Mouse (Mus musculus) MEL (cell line): ENCODE measurements around the gene Slc35b1. TPM values are rescaled to one million over a fixed set of nuclear protein-coding genes. Genes with fewer than 3 reads are reported as not detected.

Source experiments
- DNase-seq: peaks from one replicate; pipeline ENCODE4 v3.0.0; 2011; ENCODE audit warnings: low read depth, low spot score
- H3K27ac ChIP-seq: 2 replicates; pipeline ENCODE4 v1.5.1; 2012; ENCODE audit warnings: low read depth, mild to moderate bottlenecking, control low read depth, low read length, moderate library complexity; ENCODE audit not compliant: control insufficient read depth
- H3K27me3 ChIP-seq, 2 experiments: fragments of 150-350 bp in 1 of 2; sonication (generic) in 1 of 2; 2 replicates each; pipeline ENCODE4 v1.6.1; 2012; ENCODE audit warnings: low read length in 2 of 2, mild to moderate bottlenecking in 2 of 2, improper control_type of control experiment in 1 of 2, moderate library complexity in 1 of 2; ENCODE audit not compliant: insufficient read depth in 2 of 2, control insufficient read depth in 1 of 2
- H3K36me3 ChIP-seq, 2 experiments: 2 replicates each; pipeline ENCODE4 v1.6.1; 2012 to 2014; ENCODE audit warnings: low read length in 2 of 2, improper control_type of control experiment in 1 of 2, inconsistent platforms in 1 of 2, mild to moderate bottlenecking in 1 of 2; ENCODE audit not compliant: insufficient read depth in 2 of 2, control insufficient read depth in 1 of 2
- H3K4me1 ChIP-seq, 2 experiments: fragments of 150-350 bp in 1 of 2; sonication (generic) in 1 of 2; 2 replicates each; pipeline ENCODE4 v1.6.1; 2012; ENCODE audit warnings: low read length in 2 of 2, improper control_type of control experiment in 1 of 2, mild to moderate bottlenecking in 1 of 2; ENCODE audit not compliant: insufficient read depth in 2 of 2, control insufficient read depth in 1 of 2
- H3K4me3 ChIP-seq, 2 experiments: fragments of 150-350 bp in 1 of 2; sonication (generic) in 1 of 2; 2 replicates each; pipeline ENCODE4 v1.5.1; 2012; ENCODE audit warnings: low read depth in 2 of 2, low read length in 2 of 2, mild to moderate bottlenecking in 2 of 2, moderate library complexity in 2 of 2, control low read depth in 1 of 2, improper control_type of control experiment in 1 of 2; ENCODE audit not compliant: control insufficient read depth in 1 of 2, insufficient read depth in 1 of 2
- H3K79me2 ChIP-seq: 2 replicates; pipeline ENCODE4 v1.6.1; 2012; ENCODE audit warnings: mild to moderate bottlenecking, low read length, moderate library complexity; ENCODE audit not compliant: control insufficient read depth, poor library complexity, insufficient read depth
- H3K9ac ChIP-seq: 2 replicates; pipeline ENCODE4 v1.6.1; 2012; ENCODE audit warnings: low read depth, mild to moderate bottlenecking, control low read depth, low read length, moderate library complexity; ENCODE audit not compliant: control insufficient read depth, poor library complexity, severe bottlenecking
- H3K9me3 ChIP-seq: fragments of 150-350 bp; sonication (generic); replicated peaks from 2 replicates; pipeline ENCODE4 v1.6.1; 2012; ENCODE audit warnings: mild to moderate bottlenecking, low read length, improper control_type of control experiment, moderate library complexity; ENCODE audit not compliant: insufficient read depth
- BHLHE40 ChIP-seq: IDR thresholded peaks from 2 replicates; pipeline ENCODE4 v1.6.1; 2012; ENCODE audit warnings: low read depth, mild to moderate bottlenecking, inconsistent platforms, low read length, improper control_type of control experiment, borderline replicate concordance
- CHD2 ChIP-seq: IDR thresholded peaks from 2 replicates; pipeline ENCODE4 v1.6.1; 2011; ENCODE audit warnings: low read length, improper control_type of control experiment
- CTCF ChIP-seq, 3 experiments: IDR thresholded peaks in 2 of 3; conservative IDR thresholded peaks in 1 of 3; 2 replicates each; pipeline ENCODE4 v1.5.1; 2011 to 2012; ENCODE audit warnings: low read length in 3 of 3, low read depth in 2 of 3, mild to moderate bottlenecking in 2 of 3, improper control_type of control experiment in 1 of 3, inconsistent platforms in 1 of 3, mixed read lengths in 1 of 3, moderate library complexity in 1 of 3; ENCODE audit not compliant: control insufficient read depth in 1 of 3, insufficient read depth in 1 of 3, poor library complexity in 1 of 3, severe bottlenecking in 1 of 3
- E2F4 ChIP-seq: IDR thresholded peaks from 2 replicates; pipeline ENCODE4 v1.6.1; 2011; ENCODE audit warnings: low read depth, low read length, improper control_type of control experiment, borderline replicate concordance
- EP300 ChIP-seq, 2 experiments: IDR thresholded peaks; 2 replicates each; pipeline ENCODE4 v1.6.1; 2011; ENCODE audit warnings: improper control_type of control experiment in 2 of 2, low read length in 2 of 2, low read depth in 1 of 2, mild to moderate bottlenecking in 1 of 2
- ETS1 ChIP-seq: IDR thresholded peaks from 2 replicates; pipeline ENCODE4 v1.6.1; 2012; ENCODE audit warnings: low read depth, mild to moderate bottlenecking, inconsistent platforms, low read length, improper control_type of control experiment, moderate library complexity
- GABPA ChIP-seq: IDR thresholded peaks from 2 replicates; pipeline ENCODE4 v1.6.1; 2012; ENCODE audit warnings: low read depth, mild to moderate bottlenecking, inconsistent platforms, low read length, improper control_type of control experiment, moderate library complexity
- JUND ChIP-seq: IDR thresholded peaks from 2 replicates; pipeline ENCODE4 v1.6.1; 2011; ENCODE audit warnings: low read depth, mild to moderate bottlenecking, improper control_type of control experiment, low read length
- MAFK ChIP-seq: IDR thresholded peaks from 2 replicates; pipeline ENCODE4 v1.6.1; 2011; ENCODE audit warnings: low read depth, mild to moderate bottlenecking, low read length, improper control_type of control experiment, borderline replicate concordance
- MAX ChIP-seq: IDR thresholded peaks from 2 replicates; pipeline ENCODE4 v1.6.1; 2011; ENCODE audit warnings: low read length, improper control_type of control experiment
- MEF2A ChIP-seq: IDR thresholded peaks from 2 replicates; pipeline ENCODE4 v1.6.1; 2014; ENCODE audit warnings: low read depth, mild to moderate bottlenecking, inconsistent platforms, low read length, improper control_type of control experiment; ENCODE audit not compliant: poor library complexity, insufficient replicate concordance, severe bottlenecking; ENCODE audit errors: extremely low read depth
- MXI1 ChIP-seq: IDR thresholded peaks from 2 replicates; pipeline ENCODE4 v1.6.1; 2011; ENCODE audit warnings: mild to moderate bottlenecking, low read depth, low read length, improper control_type of control experiment
- MYB ChIP-seq: IDR thresholded peaks from 2 replicates; pipeline ENCODE4 v1.6.1; 2011; ENCODE audit warnings: mild to moderate bottlenecking, low read depth, low read length, improper control_type of control experiment
- NELFE ChIP-seq: IDR thresholded peaks from 2 replicates; pipeline ENCODE4 v1.6.1; 2011; ENCODE audit warnings: low read depth, low read length, improper control_type of control experiment
- NRF1 ChIP-seq: IDR thresholded peaks from 2 replicates; pipeline ENCODE4 v1.6.1; 2014; ENCODE audit warnings: low read depth, mild to moderate bottlenecking, inconsistent platforms, low read length, improper control_type of control experiment, moderate library complexity; ENCODE audit not compliant: poor library complexity, insufficient read depth, severe bottlenecking
- POLR2A ChIP-seq, 2 experiments: IDR thresholded peaks; 2 replicates each; pipeline ENCODE4 v1.6.1; 2011 to 2012; ENCODE audit warnings: low read length in 2 of 2, mild to moderate bottlenecking in 2 of 2, control low read depth in 1 of 2, improper control_type of control experiment in 1 of 2, low read depth in 1 of 2, moderate library complexity in 1 of 2; ENCODE audit not compliant: control insufficient read depth in 1 of 2, insufficient read depth in 1 of 2, poor library complexity in 1 of 2
- POLR2AphosphoS5 ChIP-seq: IDR thresholded peaks from 2 replicates; pipeline ENCODE4 v1.6.1; 2012; ENCODE audit warnings: low read depth, borderline replicate concordance, mild to moderate bottlenecking, inconsistent platforms, low read length, moderate library complexity, mixed read lengths
- RAD21 ChIP-seq: IDR thresholded peaks from 2 replicates; pipeline ENCODE4 v1.6.1; 2011; ENCODE audit warnings: mild to moderate bottlenecking, low read depth, low read length, improper control_type of control experiment
- RCOR1 ChIP-seq: IDR thresholded peaks from 2 replicates; pipeline ENCODE4 v1.6.1; 2012; ENCODE audit warnings: low read depth, mild to moderate bottlenecking, inconsistent platforms, low read length, improper control_type of control experiment
- TAL1 ChIP-seq: IDR thresholded peaks from 2 replicates; pipeline ENCODE4 v1.6.1; 2012; ENCODE audit warnings: mild to moderate bottlenecking, inconsistent platforms, low read length, moderate library complexity, mixed read lengths
- TBP ChIP-seq: IDR thresholded peaks from 2 replicates; pipeline ENCODE4 v1.8.0; 2011; ENCODE audit warnings: low read depth, low read length, improper control_type of control experiment
- TCF12 ChIP-seq: IDR thresholded peaks from 2 replicates; pipeline ENCODE4 v1.6.1; 2014; ENCODE audit warnings: low read depth, mild to moderate bottlenecking, inconsistent platforms, low read length, improper control_type of control experiment, moderate library complexity
- UBTF ChIP-seq: IDR thresholded peaks from 2 replicates; pipeline ENCODE4 v1.6.1; 2012; ENCODE audit warnings: low read depth, mild to moderate bottlenecking, inconsistent platforms, low read length, improper control_type of control experiment, moderate library complexity, borderline replicate concordance; ENCODE audit not compliant: insufficient read depth
- ZC3H11A ChIP-seq: IDR thresholded peaks from 2 replicates; pipeline ENCODE4 v1.6.1; 2012; ENCODE audit warnings: low read depth, mild to moderate bottlenecking, inconsistent platforms, low read length, improper control_type of control experiment
- ZKSCAN1 ChIP-seq: IDR thresholded peaks from 2 replicates; pipeline ENCODE4 v1.6.1; 2012; ENCODE audit warnings: low read depth, mild to moderate bottlenecking, inconsistent platforms, low read length, improper control_type of control experiment, moderate library complexity
- polyA plus RNA-seq, 2 experiments: library from polyadenylated mRNA; stranded (reverse) in 1 of 2; unstranded in 1 of 2; fragments of >175 nt in 1 of 2; fragments of >200 nt in 1 of 2; gene quantifications; 2 replicates each; pipeline versions ENCODE4 v1.2.1 to v1.2.4; 2012; ENCODE audit warnings: low replicate concordance in 2 of 2, low read depth in 1 of 2; ENCODE audit not compliant: insufficient read length in 2 of 2, insufficient read depth in 1 of 2, missing spikeins in 1 of 2
- total RNA-seq: library from RNA; depleted of rRNA; stranded (reverse); fragments of 300-350 nt; gene quantifications from 2 replicates; pipeline ENCODE4 v1.2.3, GENCODE M21; 2012

Gene Slc35b1
- total and polyA plus RNA-seq, 3 experiments, result 59.1 to 82.4 TPM; not detected in 1

DNA sequence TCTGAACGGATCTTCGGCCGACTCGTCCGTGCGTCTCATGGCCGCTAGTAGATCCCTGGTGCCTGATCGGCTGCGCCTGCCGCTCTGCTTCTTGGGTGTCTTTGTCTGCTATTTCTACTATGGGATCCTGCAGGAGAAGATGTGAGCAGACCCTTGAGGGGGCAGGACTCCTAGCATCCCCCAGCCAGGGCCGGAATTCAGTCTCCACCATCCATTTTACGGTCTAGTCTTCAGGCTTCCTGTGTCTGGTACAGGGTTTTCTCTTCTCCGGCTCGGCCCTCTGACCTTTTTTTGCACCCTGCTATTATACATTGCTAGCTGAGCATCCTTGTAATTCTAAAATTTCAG is 455 bp downstream of the Slc35b1 start:
- peaks cover 3 to 14% of the 10 kb centered on the region in 2 experiments for H3K36me3 ChIP-seq
- TF ChIP-seq JUND, result no peak
- no peak for TF ChIP-seq TAL1
- TF ChIP-seq RAD21, result no peak
- no peak for TF ChIP-seq MEF2A
- TF ChIP-seq POLR2A (IDR thresholded peaks at IDR 0.05; ENCODE audit: control insufficient read depth in 1 of 2, insufficient read depth in 1 of 2, low read depth in 1 of 2, low read length in 2 of 2, poor library complexity in 1 of 2), result peak in 1 of 2 experiments; percentile 48; a peak in 1 of 4 replicates
- no peak for TF ChIP-seq ETS1
- no peak; the same call in 1 of the 2 replicates for TF ChIP-seq NELFE
- no peak; the same call in 1 of the 2 replicates for TF ChIP-seq E2F4
- TF ChIP-seq RCOR1, result no peak
- no peak for TF ChIP-seq GABPA
- TF ChIP-seq TCF12, result 0 out of 2 replicates have a peak, but pooled peaks have one; percentile 34
- TF ChIP-seq POLR2AphosphoS5, result no peak
- no peak for TF ChIP-seq ZKSCAN1
- 0 out of 2 replicates have a peak, but pooled peaks have one; percentile 61 for TF ChIP-seq MXI1
- no peak for TF ChIP-seq ZC3H11A
- TF ChIP-seq MYB, result no peak
- no peak for TF ChIP-seq EP300 (IDR thresholded peaks at IDR 0.05; ENCODE audit: low read depth in 1 of 2, low read length in 2 of 2)
- TF ChIP-seq UBTF, result no peak
- H3K27me3 ChIP-seq, result no peaks in the 10 kb centered on the region
- peak overlapping the region; percentile 57 to 96 for H3K4me3 ChIP-seq
- no peaks in the 10 kb centered on the region for H3K9me3 ChIP-seq
- peak overlapping the region; percentile 96 for H3K27ac ChIP-seq
- no peak for DNase-seq
- peaks cover 14% of the 10 kb centered on the region for H3K79me2 ChIP-seq
- peaks cover 4 to 8% of the 10 kb centered on the region in 2 experiments; a peak in 3 of 4 replicates for H3K4me1 ChIP-seq
- peak overlapping the region; percentile 93 for H3K9ac ChIP-seq

GRCm38 (mm10) chr11:95387354-95387753 is 2.9 kb downstream of the Slc35b1 start:
- peaks cover 2 to 14% of the 10 kb centered on the region in 2 experiments for H3K36me3 ChIP-seq
- DNase-seq, result no peak
- no peak overlapping the region for H3K4me3 ChIP-seq
- no peaks in the 10 kb centered on the region for H3K27me3 ChIP-seq
- H3K9ac ChIP-seq, result no peak overlapping the region
- H3K27ac ChIP-seq, result no peak overlapping the region
- TF ChIP-seq MXI1, result no peak
- TF ChIP-seq MAX, result no peak
- no peak for TF ChIP-seq NRF1
- no peak for TF ChIP-seq CTCF (IDR thresholded peaks at IDR 0.05 in 2 of 3, conservative IDR thresholded peaks at IDR 0.05 in 1 of 3; ENCODE audit: control insufficient read depth in 1 of 3, insufficient read depth in 1 of 3, low read depth in 2 of 3, low read length in 3 of 3, poor library complexity in 1 of 3, severe bottlenecking in 1 of 3)
- TF ChIP-seq CHD2, result no peak
- no peak for TF ChIP-seq RAD21
- no peak for TF ChIP-seq MAFK
- no peak for TF ChIP-seq TBP
- no peak for TF ChIP-seq MYB
- TF ChIP-seq BHLHE40, result no peak
- H3K4me1 ChIP-seq, result peaks cover 4 to 8% of the 10 kb centered on the region in 2 experiments; a peak in 3 of 4 replicates
- peaks cover 14% of the 10 kb centered on the region for H3K79me2 ChIP-seq
- no peaks in the 10 kb centered on the region for H3K9me3 ChIP-seq
